Mouse (Mus musculus) spleen, adult 2 months (tissue): ENCODE results near the gene Sap18b.

ENCODE experiments used
- CTCF ChIP-seq: fragments of 200-500 bp; IDR thresholded peaks from 2 replicates; pipeline ENCODE4 v1.5.1; 2011; ENCODE audit warnings: mild to moderate bottlenecking, inconsistent platforms; ENCODE audit not compliant: insufficient read depth, insufficient read length, insufficient replicate concordance; ENCODE audit errors: extremely low read depth
- POLR2A ChIP-seq: fragments of 200-500 bp; IDR thresholded peaks from 2 replicates; pipeline ENCODE4 v1.6.1; 2011; ENCODE audit warnings: low read depth, low read length, inconsistent platforms

DNA sequence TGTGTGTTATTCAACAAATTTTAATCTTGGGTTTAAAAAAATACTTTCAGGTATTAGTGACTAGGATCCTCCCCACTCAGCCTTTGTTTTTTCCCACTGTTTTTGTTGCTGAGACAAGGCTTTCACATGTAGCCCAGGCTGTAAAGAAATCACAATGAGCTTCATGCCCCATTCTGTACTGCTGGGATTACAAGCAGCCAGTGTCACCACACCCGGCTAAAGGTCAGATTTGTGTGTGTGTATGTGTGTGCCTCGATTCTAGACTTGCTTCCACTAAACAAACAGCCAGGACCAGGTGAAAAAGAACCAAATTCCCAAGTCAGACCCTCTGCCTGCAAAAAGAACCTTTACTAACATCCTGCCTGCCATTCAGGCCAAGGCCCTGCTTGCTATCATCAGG lies 19.7 kb upstream of the Sap18b start:
- TF ChIP-seq POLR2A (no peak), CTCF (no peak)
